Mouse (Mus musculus) heart, embryonic 16.5 days (tissue): Measurements from ENCODE around the gene Mrps5. TPM values are rescaled to one million over a fixed set of nuclear protein-coding genes. Genes with fewer than 3 reads are reported as not detected.

ENCODE experiments used
- ATAC-seq: fragments of 200-750 bp; cut with Nextera tagmentation; replicated peaks from 2 replicates; pipeline ENCODE4 v1.8.0; 2017; ENCODE audit warnings: moderate number of reproducible peaks; ENCODE audit not compliant: insufficient read depth, low FRiP score; ENCODE audit errors: extremely low read depth
- H3K27ac ChIP-seq: fragments of 300-500 bp; sonication (generic); 2 replicates; pipeline ENCODE4 v1.5.1; 2014; ENCODE audit warnings: mild to moderate bottlenecking, low read length, control low read depth, moderate library complexity
- H3K27me3 ChIP-seq: fragments of 300-500 bp; sonication (generic); 2 replicates; pipeline ENCODE4 v1.6.1; 2014; ENCODE audit warnings: low read length, mixed read lengths; ENCODE audit not compliant: control insufficient read depth, insufficient read depth
- H3K36me3 ChIP-seq: fragments of 300-500 bp; sonication (generic); 2 replicates; pipeline ENCODE4 v1.6.1; 2014; ENCODE audit not compliant: control insufficient read depth, insufficient read depth
- H3K4me1 ChIP-seq: fragments of 300-500 bp; sonication (generic); 2 replicates; pipeline ENCODE4 v1.6.1; 2014; ENCODE audit warnings: low read length, mixed read lengths; ENCODE audit not compliant: control insufficient read depth, insufficient read depth
- H3K4me2 ChIP-seq: fragments of 300-500 bp; sonication (generic); 2 replicates; pipeline ENCODE4 v1.6.1; 2014; ENCODE audit warnings: low read depth, mild to moderate bottlenecking, control low read depth, low read length
- H3K4me3 ChIP-seq: fragments of 300-500 bp; sonication (generic); 2 replicates; pipeline ENCODE4 v1.5.1; 2014; ENCODE audit warnings: mild to moderate bottlenecking, control low read depth, low read length
- H3K9ac ChIP-seq: fragments of 300-500 bp; sonication (generic); 2 replicates; pipeline ENCODE4 v1.6.1; 2014; ENCODE audit warnings: low read length, control low read depth
- H3K9me3 ChIP-seq: fragments of 300-500 bp; sonication (generic); replicated peaks from 2 replicates; pipeline ENCODE4 v1.6.1; 2016; ENCODE audit warnings: low read length; ENCODE audit not compliant: control insufficient read depth
- WGBS: fragments of 180-500 bp; shearing (Covaris S2); extraction: QIAGEN DNeasy Blood & Tissue Kit; methylation state at CpG from one replicate; pipeline ENCODE4 v1.1.7; 2014; 5-methylcytosine and 5-hydroxymethylcytosine counted together
- polyA plus RNA-seq: library from polyadenylated mRNA; unstranded; fragments of >200 nt; fragmentation: Nextera tagmentation; extraction: Ambion mirVana; gene quantifications from 2 replicates; pipeline ENCODE4 v1.2.1, GENCODE M21; 2015

Gene Mrps5
- polyA plus RNA-seq, 1 experiment from 2014 or later: 133 TPM

GRCm38 (mm10) chr2:127627990-127628570 lies 41.1 kb downstream of the Mrps5 start:
- H3K9me3 ChIP-seq: no peaks in the 10 kb centered on the region
- H3K27ac ChIP-seq: no peak overlapping the region
- no peak for ATAC-seq
- no peaks in the 10 kb centered on the region for H3K36me3 ChIP-seq
- 69% methylated on average over 6 of the region's 6 CpGs for WGBS
- no peaks in the 10 kb centered on the region for H3K4me1 ChIP-seq
- no peak overlapping the region for H3K4me2 ChIP-seq
- H3K9ac ChIP-seq: no peak overlapping the region
- no peak overlapping the region for H3K4me3 ChIP-seq
- no peaks in the 10 kb centered on the region for H3K27me3 ChIP-seq

- H3K9me3 ChIP-seq: no peaks in the 10 kb centered on the region
- no peak overlapping the region for H3K27ac ChIP-seq
- H3K4me1 ChIP-seq: no peaks in the 10 kb centered on the region
- no peak overlapping the region for H3K9ac ChIP-seq
- no peak overlapping the region for H3K4me3 ChIP-seq
- no peaks in the 10 kb centered on the region for H3K36me3 ChIP-seq
- no peak for ATAC-seq
- whole genome bisulfite sequencing: 68% methylated on average over 2 of the region's 2 CpGs
- no peaks in the 10 kb centered on the region; the same call in 1 of the 2 replicates for H3K27me3 ChIP-seq
- H3K4me2 ChIP-seq: no peak overlapping the region
These were observed 45.6 kb downstream of the Mrps5 start for GRCm38 (mm10) chr2:127632601-127633000.

- Histone ChIP-seq H3K9me3 (no peaks in the 10 kb centered on the region), H3K4me1 (no peaks in the 10 kb centered on the region), H3K9ac (no peak overlapping the region), H3K27ac (no peak overlapping the region), H3K4me2 (no peak overlapping the region), H3K27me3 (peaks cover 4% of the 10 kb centered on the region; the same call in 1 of the 2 replicates), H3K4me3 (no peak overlapping the region), H3K36me3 (no peaks in the 10 kb centered on the region)
- no peak for ATAC-seq
- 74% methylated on average over 6 of the region's 6 CpGs for WGBS
These were observed 48.6 kb downstream of the Mrps5 start for GRCm38 (mm10) chr2:127635581-127635980.

- Histone ChIP-seq H3K4me1 (no peaks in the 10 kb centered on the region), H3K4me2 (no peak overlapping the region), H3K27me3 (peaks cover 4% of the 10 kb centered on the region; the same call in 1 of the 2 replicates), H3K27ac (no peak overlapping the region), H3K4me3 (no peak overlapping the region), H3K9ac (no peak overlapping the region), H3K9me3 (no peaks in the 10 kb centered on the region), H3K36me3 (no peaks in the 10 kb centered on the region)
- ATAC-seq: no peak
- WGBS: 69% methylated on average over 9 of the region's 9 CpGs
These were observed 52.0 kb downstream of the Mrps5 start for GRCm38 (mm10) chr2:127638973-127639372.

GRCm38 (mm10) chr2:127643728-127644704 lies 57.0 kb downstream of the Mrps5 start:
- no peaks in the 10 kb centered on the region for H3K27me3 ChIP-seq
- ATAC-seq: no peak
- H3K9me3 ChIP-seq: no peaks in the 10 kb centered on the region
- no peak overlapping the region for H3K4me3 ChIP-seq
- no peak overlapping the region for H3K27ac ChIP-seq
- peaks cover 7% of the 10 kb centered on the region for H3K4me1 ChIP-seq
- 51% methylated on average over 19 of the region's 19 CpGs for WGBS
- H3K9ac ChIP-seq: no peak overlapping the region
- H3K4me2 ChIP-seq: no peak overlapping the region
- H3K36me3 ChIP-seq: no peaks in the 10 kb centered on the region

GRCm38 (mm10) chr2:127646875-127647274 lies 59.9 kb downstream of the Mrps5 start:
- 36% methylated on average over 5 of the region's 5 CpGs for WGBS
- H3K4me2 ChIP-seq: no peak overlapping the region
- H3K4me3 ChIP-seq: no peak overlapping the region
- H3K9ac ChIP-seq: no peak overlapping the region
- peaks cover 7% of the 10 kb centered on the region for H3K4me1 ChIP-seq
- no peaks in the 10 kb centered on the region for H3K36me3 ChIP-seq
- H3K27ac ChIP-seq: no peak overlapping the region
- ATAC-seq: peak; percentile 76
- H3K27me3 ChIP-seq: peaks cover 7% of the 10 kb centered on the region
- H3K9me3 ChIP-seq: no peaks in the 10 kb centered on the region

- no peaks in the 10 kb centered on the region for H3K9me3 ChIP-seq
- no peak overlapping the region for H3K9ac ChIP-seq
- 92% methylated on average over 6 of the region's 6 CpGs for WGBS
- no peaks in the 10 kb centered on the region for H3K36me3 ChIP-seq
- H3K27me3 ChIP-seq: peaks cover 13% of the 10 kb centered on the region
- no peak overlapping the region for H3K4me3 ChIP-seq
- peaks cover 7% of the 10 kb centered on the region for H3K4me1 ChIP-seq
- no peak for ATAC-seq
- no peak overlapping the region for H3K27ac ChIP-seq
- H3K4me2 ChIP-seq: no peak overlapping the region
These were observed 61.1 kb downstream of the Mrps5 start for GRCm38 (mm10) chr2:127648145-127648544.

- no peaks in the 10 kb centered on the region for H3K9me3 ChIP-seq
- no peak overlapping the region for H3K9ac ChIP-seq
- 38% methylated on average over 5 of the region's 5 CpGs for WGBS
- no peak overlapping the region for H3K27ac ChIP-seq
- ATAC-seq: no peak
- peaks cover 7% of the 10 kb centered on the region for H3K4me1 ChIP-seq
- H3K27me3 ChIP-seq: peaks cover 29% of the 10 kb centered on the region
- H3K4me3 ChIP-seq: no peak overlapping the region
- no peaks in the 10 kb centered on the region for H3K36me3 ChIP-seq
- H3K4me2 ChIP-seq: no peak overlapping the region
These were observed 62.9 kb downstream of the Mrps5 start for GRCm38 (mm10) chr2:127649921-127650320.

- peaks cover 45% of the 10 kb centered on the region for H3K27me3 ChIP-seq
- WGBS: 67% methylated on average over 5 of the region's 5 CpGs
- no peak overlapping the region for H3K4me2 ChIP-seq
- ATAC-seq: no peak
- H3K4me3 ChIP-seq: no peak overlapping the region
- peaks cover 10% of the 10 kb centered on the region for H3K4me1 ChIP-seq
- H3K9me3 ChIP-seq: no peaks in the 10 kb centered on the region
- H3K9ac ChIP-seq: no peak overlapping the region
- H3K36me3 ChIP-seq: no peaks in the 10 kb centered on the region
- H3K27ac ChIP-seq: no peak overlapping the region
These were observed 64.6 kb downstream of the Mrps5 start for GRCm38 (mm10) chr2:127651601-127652000.
